Mouse (Mus musculus) C2C12 (cell line): ENCODE measurements around the gene BC051665.
A peak's percentile ranks its signal among the peaks of the same experiment; 100 is the strongest.

Source experiments
- CTCF ChIP-seq: IDR thresholded peaks from one replicate; pipeline ENCODE4 v1.5.1; 2011; ENCODE audit not compliant: control insufficient read depth, insufficient read depth, insufficient read length
- MAX ChIP-seq: IDR thresholded peaks from one replicate; pipeline ENCODE4 v1.6.1; 2011; ENCODE audit warnings: mild to moderate bottlenecking, control low read depth

DNA sequence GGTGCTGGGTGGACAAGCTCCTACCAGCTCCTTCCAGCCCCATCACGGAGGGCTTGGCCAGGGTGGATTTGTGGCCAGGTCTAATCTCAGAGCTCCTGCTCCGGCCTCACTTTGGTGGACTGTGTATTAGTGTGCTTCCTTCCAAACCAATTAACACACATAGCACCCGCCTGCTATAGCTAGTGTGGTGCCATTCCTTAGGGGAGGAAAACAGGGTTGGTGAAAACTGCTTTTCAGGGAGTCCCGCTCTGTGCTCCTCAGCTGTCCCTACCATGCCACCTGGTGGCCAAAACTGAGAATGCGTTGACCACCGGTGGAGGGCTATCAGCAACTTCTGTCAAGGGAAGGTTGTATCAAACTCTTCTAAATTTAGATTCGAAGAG lies 42.1 kb downstream of the BC051665 start:
- TF ChIP-seq CTCF (peak; percentile 55), MAX (no peak)
